ENCODE assay signal across 27 mouse cellular contexts in genomic region chr8:104134521-104134920, GRCm38 (mm10). TPM values are rescaled to one million over a fixed set of nuclear protein-coding genes. Genes with fewer than 3 reads are reported as not detected.
"Had no signal": no experiment of that assay in that cellular context is flagged by ENCODE, and none has a peak within 500 bp of the region (broad histone marks: within the 10 kb centered on the region; RNA-seq: fewer than 3 reads in every experiment).

No protein-coding gene starts in this region.

- H3K36me3 ChIP-seq: hindbrain, embryonic 10.5 days; hindbrain, embryonic 12.5 days; limb, embryonic 10.5 days; limb, embryonic 12.5 days; liver, embryonic 13.5 days; liver, embryonic 15.5 days had no signal

- H3K9ac ChIP-seq: heart, embryonic 12.5 days; hindbrain, embryonic 12.5 days; hindbrain, embryonic 14.5 days; limb, embryonic 12.5 days; liver, embryonic 13.5 days; liver, embryonic 15.5 days had no signal

- DNase-seq: gastrocnemius, adult 2 months; gastrocnemius, postnatal 10 days; gastrocnemius, postnatal 25 days; heart, adult 2 months; heart, postnatal 10 days; heart, postnatal 4 days; kidney, adult 18-20 months; kidney, adult 8-10 months; kidney, postnatal 10 days; kidney, postnatal 25 days; kidney, postnatal 4 days; liver; liver, embryonic 13.5 days had no signal

- ATAC-seq: hindbrain, embryonic 16.5 days; inflammation-experienced regulatory T-cells, adult 6 months; intestine, postnatal 0 days had no signal

- H3K4me1 ChIP-seq: heart, embryonic 12.5 days; hindbrain, embryonic 10.5 days; hindbrain, embryonic 12.5 days; limb, embryonic 10.5 days; limb, embryonic 12.5 days; liver, embryonic 13.5 days; liver, embryonic 15.5 days had no signal

- H3K27me3 ChIP-seq: heart, embryonic 12.5 days; hindbrain, embryonic 12.5 days; limb, embryonic 12.5 days; liver, embryonic 13.5 days; liver, embryonic 15.5 days had no signal

- H3K4me3 ChIP-seq: gastrocnemius, adult 2 months; heart, adult 2 months; heart, embryonic 12.5 days; hindbrain, embryonic 10.5 days; hindbrain, embryonic 12.5 days; layer of hippocampus, adult 2 months; left cerebral cortex, adult 2 months; limb, embryonic 10.5 days; limb, embryonic 12.5 days; liver, embryonic 13.5 days; liver, embryonic 15.5 days had no signal

- H3K4me2 ChIP-seq: heart, embryonic 12.5 days; hindbrain, embryonic 12.5 days; hindbrain, embryonic 14.5 days; limb, embryonic 12.5 days; liver, embryonic 11.5 days; liver, embryonic 13.5 days; liver, embryonic 15.5 days had no signal

- H3K27ac ChIP-seq: gastrocnemius, adult 2 months; heart, adult 2 months; hindbrain, embryonic 10.5 days; hindbrain, embryonic 12.5 days; hindbrain, embryonic 14.5 days; layer of hippocampus, adult 2 months; left cerebral cortex, adult 2 months; limb, embryonic 10.5 days; limb, embryonic 12.5 days; liver, embryonic 13.5 days; liver, embryonic 15.5 days had no signal

- H3K9me3 ChIP-seq: heart, embryonic 12.5 days; hindbrain, embryonic 10.5 days; hindbrain, embryonic 12.5 days; limb, embryonic 10.5 days; limb, embryonic 12.5 days; liver, embryonic 13.5 days; liver, embryonic 15.5 days had no signal

RNA-seq across cellular contexts. Expression of gene Cdh5, which starts 33.1 kb away (rescaled TPM):
- total RNA-seq: granulocyte monocyte progenitor cell, adult 5-6 weeks had no signal

RNA-seq across cellular contexts. Expression of gene Bean1, which starts 35.7 kb away (rescaled TPM):
- total RNA-seq: granulocyte monocyte progenitor cell, adult 5-6 weeks had no signal
- polyA plus RNA-seq: inflammation-experienced regulatory T-cells, adult 6 months; liver, embryonic 13.5 days had no signal
